Mouse (Mus musculus): ENCODE data around the gene Plin4. TPM values are rescaled to one million over a fixed set of nuclear protein-coding genes. Genes with fewer than 3 reads are reported as not detected.

The Plin4 gene
- polyA plus RNA-seq, 1 experiment from 2014 or later: 0.05 TPM

DNA sequence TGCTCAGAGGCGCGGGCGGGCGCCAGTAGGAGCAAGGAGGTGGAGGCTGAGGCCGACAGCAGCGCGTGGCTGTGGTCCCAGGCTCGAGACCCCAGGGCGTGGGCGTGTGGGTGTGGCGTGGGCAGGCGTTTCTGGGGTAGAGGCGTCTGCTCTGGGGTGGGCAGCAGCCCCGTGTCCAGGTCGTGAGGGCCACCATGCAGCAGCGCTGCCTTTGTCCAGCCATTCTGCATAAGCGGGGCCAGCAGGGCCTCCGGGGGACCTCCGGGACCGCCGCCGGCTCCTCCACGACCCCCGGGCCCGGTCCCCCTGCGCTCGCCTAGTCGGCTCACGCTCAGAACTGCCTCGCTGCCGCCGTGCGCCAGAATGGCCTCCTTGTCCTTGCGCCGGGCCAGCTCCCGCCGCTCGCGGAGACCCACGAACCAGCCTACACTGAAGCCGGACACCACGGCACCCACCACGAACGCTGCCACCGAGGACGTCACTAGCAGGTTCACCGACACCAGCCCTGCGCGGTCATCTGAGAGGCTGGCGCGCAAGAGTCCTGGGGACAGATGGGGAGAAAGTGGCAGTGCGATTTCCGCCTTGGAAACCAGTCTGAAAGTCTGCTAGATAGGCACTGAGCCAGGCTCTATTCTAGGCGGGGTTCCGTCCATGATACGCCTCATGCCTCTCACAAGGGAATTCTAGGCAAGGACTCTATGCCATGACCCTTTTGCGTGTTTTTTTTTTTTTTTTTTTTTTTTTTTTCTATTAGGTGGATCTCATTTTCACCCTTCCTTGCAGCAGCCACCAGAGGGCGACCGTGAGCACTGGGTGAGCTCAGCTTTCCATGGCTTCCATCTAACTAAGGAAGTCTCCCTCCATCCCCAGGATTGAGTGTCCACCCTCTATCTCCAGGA, 15.0 kb upstream of the Plin4 start:
- Histone ChIP-seq H3K4me1 (replicated peaks) (peaks cover 24% of the 10 kb centered on the region), H3K4me2 (peak overlapping the region; percentile 94), H3K27ac (ENCODE audit: poor library complexity, severe bottlenecking) (no peak overlapping the region), H3K9ac (peak overlapping the region; percentile 70), H3K36me3 (no peaks in the 10 kb centered on the region), H3K4me3 (peak overlapping the region; percentile 51), H3K9me3 (replicated peaks) (peaks cover 16% of the 10 kb centered on the region), H3K27me3 (replicated peaks) (peaks cover 61% of the 10 kb centered on the region)
- ATAC-seq (ENCODE audit: insufficient number of reproducible peaks, low FRiP score): peak; percentile 16; the same call in 1 of the 2 replicates
- 6% methylated on average over 59 of the region's 59 CpGs for WGBS

- Histone ChIP-seq H3K4me3 (peak overlapping the region; percentile 51), H3K4me2 (peak overlapping the region; percentile 94), H3K9ac (peak overlapping the region; percentile 70), H3K27ac (ENCODE audit: poor library complexity, severe bottlenecking) (no peak overlapping the region), H3K27me3 (replicated peaks) (peaks cover 70% of the 10 kb centered on the region), H3K9me3 (replicated peaks) (peaks cover 16% of the 10 kb centered on the region), H3K4me1 (replicated peaks) (peaks cover 28% of the 10 kb centered on the region), H3K36me3 (no peaks in the 10 kb centered on the region)
- ATAC-seq (ENCODE audit: insufficient number of reproducible peaks, low FRiP score): no peak
- 37% methylated on average over 59 of the region's 59 CpGs for WGBS
These were observed 14.2 kb upstream of the Plin4 start for GRCm38 (mm10) chr17:56123681-56124340.

DNA sequence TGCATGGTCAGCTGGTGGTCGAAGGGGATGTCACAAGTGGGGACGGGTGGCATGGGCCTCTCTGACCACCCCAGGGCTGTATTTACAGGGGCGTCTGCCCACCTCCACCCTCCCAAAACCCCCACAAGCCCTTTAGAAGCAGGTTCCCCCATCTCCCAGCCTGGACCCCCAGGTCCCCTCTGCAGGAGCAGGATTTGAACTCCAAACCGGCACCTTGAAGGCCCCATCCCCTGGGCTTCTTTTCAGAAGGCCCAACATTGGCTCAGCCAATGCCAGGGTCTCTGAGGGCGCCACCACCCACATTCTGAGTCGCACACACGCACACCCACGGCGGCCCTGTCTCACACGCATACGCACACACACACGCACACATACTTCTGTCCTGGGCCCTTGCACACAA, 13.6 kb upstream of the Plin4 start:
- Histone ChIP-seq H3K4me3 (no peak overlapping the region), H3K36me3 (no peaks in the 10 kb centered on the region), H3K4me1 (replicated peaks) (peaks cover 28% of the 10 kb centered on the region), H3K4me2 (no peak overlapping the region), H3K9ac (no peak overlapping the region), H3K27ac (ENCODE audit: poor library complexity, severe bottlenecking) (no peak overlapping the region), H3K27me3 (replicated peaks) (peaks cover 74% of the 10 kb centered on the region), H3K9me3 (replicated peaks) (peaks cover 16% of the 10 kb centered on the region)
- WGBS: 80% methylated on average over 12 of the region's 12 CpGs
- ATAC-seq (ENCODE audit: insufficient number of reproducible peaks, low FRiP score): no peak

- H3K36me3 ChIP-seq: no peaks in the 10 kb centered on the region
- no peak within 1 kb of the TSS for H3K4me2 ChIP-seq
- ATAC-seq (ENCODE audit: insufficient number of reproducible peaks, low FRiP score): no peak
- H3K9me3 ChIP-seq (replicated peaks): peaks cover 16% of the 10 kb centered on the region
- no peak within 1 kb of the TSS; the same call in 1 of the 2 replicates for H3K9ac ChIP-seq
- peaks cover 34% of the 10 kb centered on the region for H3K4me1 ChIP-seq (replicated peaks)
- H3K4me3 ChIP-seq: peak within 1 kb of the TSS; percentile 38; the same call in 1 of the 2 replicates
- no peak within 1 kb of the TSS for H3K27ac ChIP-seq (ENCODE audit: poor library complexity, severe bottlenecking)
- WGBS: 57% methylated on average over 2 of the region's 2 CpGs
- peaks cover 84% of the 10 kb centered on the region for H3K27me3 ChIP-seq (replicated peaks)
These were observed 12.2 kb upstream of the Plin4 start, which contains the start of gene Lrg1 for GRCm38 (mm10) chr17:56121826-56122225. Gene Lrg1, minus strand, starts transcription at chr17:56122001.

DNA sequence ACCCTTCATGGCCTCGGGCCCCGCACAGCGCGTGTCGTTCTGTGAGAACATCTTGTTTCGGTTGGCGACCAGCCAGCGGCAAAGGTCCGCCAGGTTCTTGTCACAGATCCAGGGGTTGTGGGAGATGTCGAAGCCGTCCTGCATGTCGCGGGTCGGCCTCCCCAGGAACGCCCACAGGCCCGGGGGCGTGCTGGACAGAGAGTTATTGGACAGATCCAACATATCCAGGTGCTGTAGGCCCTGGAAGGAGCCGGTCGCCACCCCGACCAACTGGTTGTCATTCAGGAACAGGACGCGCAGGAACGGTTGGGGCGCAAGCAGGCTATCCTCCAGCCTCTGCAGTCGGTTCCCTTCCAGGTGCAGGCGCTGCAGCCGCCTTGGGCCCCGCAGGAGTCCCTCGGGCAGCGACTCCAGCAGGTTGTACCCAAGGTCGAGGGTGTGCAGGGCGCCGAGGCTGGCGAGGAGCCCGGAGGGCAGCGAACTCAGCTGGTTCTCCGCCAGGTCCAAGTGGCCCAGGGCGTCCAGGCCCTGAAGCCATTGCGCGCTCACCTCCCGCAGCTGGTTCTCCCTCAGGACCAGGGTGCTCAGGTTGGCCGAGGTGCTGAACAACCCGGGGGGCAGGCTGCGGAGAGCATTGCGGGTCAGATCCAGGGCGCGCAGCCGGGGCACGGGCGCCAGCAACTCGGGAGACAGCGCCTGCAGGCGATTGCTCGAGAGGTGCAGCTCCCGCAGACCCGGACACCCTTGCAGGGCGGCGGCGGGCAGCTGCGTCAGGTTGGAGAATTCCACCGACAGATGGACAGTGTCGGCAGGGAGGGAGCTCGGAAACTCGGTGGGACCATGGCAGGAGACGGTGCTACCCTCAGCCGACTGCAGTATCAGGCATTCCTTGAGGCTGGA, 10.6 kb upstream of the Plin4 start:
- H3K4me2 ChIP-seq: peak overlapping the region; percentile 65
- H3K4me1 ChIP-seq (replicated peaks): peaks cover 34% of the 10 kb centered on the region
- peak overlapping the region; percentile 38 for H3K9ac ChIP-seq
- H3K27me3 ChIP-seq (replicated peaks): peaks cover 90% of the 10 kb centered on the region
- H3K9me3 ChIP-seq (replicated peaks): peaks cover 16% of the 10 kb centered on the region
- no peaks in the 10 kb centered on the region for H3K36me3 ChIP-seq
- 0 out of 2 replicates have a peak, but pooled peaks have one; percentile 1 for ATAC-seq (ENCODE audit: insufficient number of reproducible peaks, low FRiP score)
- no peak overlapping the region for H3K27ac ChIP-seq (ENCODE audit: poor library complexity, severe bottlenecking)
- 4% methylated on average over 66 of the region's 66 CpGs for WGBS
- peak overlapping the region; percentile 38 for H3K4me3 ChIP-seq

- ATAC-seq (ENCODE audit: insufficient number of reproducible peaks, low FRiP score): no peak
- Histone ChIP-seq H3K4me3 (peak overlapping the region; percentile 38), H3K9ac (no peak overlapping the region), H3K36me3 (no peaks in the 10 kb centered on the region), H3K9me3 (replicated peaks) (peaks cover 16% of the 10 kb centered on the region), H3K27me3 (replicated peaks) (peaks cover 88% of the 10 kb centered on the region), H3K27ac (ENCODE audit: poor library complexity, severe bottlenecking) (no peak overlapping the region), H3K4me2 (peak overlapping the region; percentile 65), H3K4me1 (replicated peaks) (peaks cover 30% of the 10 kb centered on the region)
- 33% methylated on average over 12 of the region's 12 CpGs for WGBS
These were observed 9.8 kb upstream of the Plin4 start for GRCm38 (mm10) chr17:56119431-56119830.

GRCm38 (mm10) chr17:56117251-56117710, 7.7 kb upstream of the Plin4 start, which contains the start of gene Plin5:
Gene Plin5, minus strand, starts transcription at chr17:56117596.
- ATAC-seq (ENCODE audit: insufficient number of reproducible peaks, low FRiP score): peak; percentile 14; the same call in 1 of the 2 replicates
- peak within 1 kb of the TSS; percentile 66 for H3K4me2 ChIP-seq
- H3K4me3 ChIP-seq: peak within 1 kb of the TSS; percentile 33
- no peak within 1 kb of the TSS for H3K27ac ChIP-seq (ENCODE audit: poor library complexity, severe bottlenecking)
- H3K27me3 ChIP-seq (replicated peaks): peaks cover 67% of the 10 kb centered on the region
- H3K9me3 ChIP-seq (replicated peaks): peaks cover 5% of the 10 kb centered on the region
- no peak within 1 kb of the TSS for H3K9ac ChIP-seq
- no peaks in the 10 kb centered on the region for H3K36me3 ChIP-seq
- 1% methylated on average over 27 of the region's 27 CpGs for WGBS
- H3K4me1 ChIP-seq (replicated peaks): peaks cover 23% of the 10 kb centered on the region

- Histone ChIP-seq H3K9ac (no peak overlapping the region), H3K4me2 (no peak overlapping the region), H3K4me1 (replicated peaks) (peaks cover 23% of the 10 kb centered on the region), H3K27ac (ENCODE audit: poor library complexity, severe bottlenecking) (no peak overlapping the region), H3K9me3 (replicated peaks) (no peaks in the 10 kb centered on the region), H3K27me3 (replicated peaks) (peaks cover 56% of the 10 kb centered on the region), H3K4me3 (no peak overlapping the region), H3K36me3 (no peaks in the 10 kb centered on the region)
- ATAC-seq (ENCODE audit: insufficient number of reproducible peaks, low FRiP score): no peak
- WGBS: 67% methylated on average over 10 of the region's 10 CpGs
These were observed 6.6 kb upstream of the Plin4 start for GRCm38 (mm10) chr17:56116193-56116592.

- H3K27me3 ChIP-seq (replicated peaks): peaks cover 25% of the 10 kb centered on the region
- peaks cover 15% of the 10 kb centered on the region for H3K4me1 ChIP-seq (replicated peaks)
- H3K9me3 ChIP-seq (replicated peaks): no peaks in the 10 kb centered on the region
- H3K4me3 ChIP-seq: no peak overlapping the region
- no peak overlapping the region for H3K27ac ChIP-seq (ENCODE audit: poor library complexity, severe bottlenecking)
- ATAC-seq (ENCODE audit: insufficient number of reproducible peaks, low FRiP score): no peak
- no peak overlapping the region for H3K4me2 ChIP-seq
- 64% methylated on average over 3 of the region's 3 CpGs for WGBS
- no peak overlapping the region for H3K9ac ChIP-seq
- H3K36me3 ChIP-seq: peaks cover 10% of the 10 kb centered on the region; the same call in 1 of the 2 replicates
These were observed 3.1 kb upstream of the Plin4 start for GRCm38 (mm10) chr17:56112743-56113142.

DNA sequence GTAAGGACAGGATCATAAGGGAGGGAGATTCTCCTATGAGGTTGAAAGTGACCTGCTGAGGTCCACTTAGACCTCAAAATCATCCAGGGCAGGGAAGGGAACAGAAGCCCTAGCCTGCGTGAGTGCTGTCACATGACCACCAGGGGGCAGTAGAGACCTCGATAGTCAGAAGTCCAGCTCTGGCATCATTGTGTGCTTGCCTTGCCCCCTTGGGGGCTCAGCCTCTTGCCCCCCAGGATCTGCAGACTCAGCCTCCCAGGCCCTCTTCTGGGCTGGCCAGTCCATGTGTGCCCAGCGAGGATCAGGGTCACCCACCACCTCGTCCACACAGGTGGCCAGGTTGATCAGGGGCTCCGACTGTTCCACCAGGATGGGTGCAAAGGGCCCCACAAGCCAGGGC, 2.3 kb upstream of the Plin4 start:
- Histone ChIP-seq H3K4me1 (replicated peaks) (peaks cover 9% of the 10 kb centered on the region), H3K36me3 (peaks cover 16% of the 10 kb centered on the region; the same call in 1 of the 2 replicates), H3K27ac (ENCODE audit: poor library complexity, severe bottlenecking) (no peak overlapping the region), H3K27me3 (replicated peaks) (peaks cover 18% of the 10 kb centered on the region), H3K9ac (no peak overlapping the region), H3K4me3 (no peak overlapping the region), H3K4me2 (no peak overlapping the region), H3K9me3 (replicated peaks) (no peaks in the 10 kb centered on the region)
- 45% methylated on average over 5 of the region's 5 CpGs for WGBS
- ATAC-seq (ENCODE audit: insufficient number of reproducible peaks, low FRiP score): no peak; the same call in 1 of the 2 replicates
